Mouse (Mus musculus): Measurements from ENCODE around the gene Spns2. TPM values are rescaled to one million over a fixed set of nuclear protein-coding genes. Genes with fewer than 3 reads are reported as not detected.

Spns2 gene
- polyA plus RNA-seq, 2 experiments, result 3.8 to 8.6 TPM

GRCm38 (mm10) chr11:72429288-72429690 lies 60.4 kb downstream of the Spns2 start:
- Histone ChIP-seq H3K27ac (no peak overlapping the region), H3K4me2 (ENCODE audit: low read depth) (peak overlapping the region; percentile 57), H3K4me3 (ENCODE audit: insufficient read depth in 1 of 2, low read depth in 2 of 2, low read length in 2 of 2) (peak overlapping the region in 1 of 2 experiments; percentile 54; a peak in 2 of 4 replicates), H3K9me3 (ENCODE audit: control insufficient read depth, low read length) (no peaks in the 10 kb centered on the region), H3K9ac (replicated peaks) (no peak overlapping the region; the same call in 1 of the 2 replicates), H3K4me1 (replicated peaks; ENCODE audit: control insufficient read depth in 2 of 2, insufficient read depth in 2 of 2, low read length in 1 of 2) (peaks cover 0 to 3% of the 10 kb centered on the region in 2 experiments; a peak in 2 of 4 replicates), H3K27me3 (ENCODE audit: control insufficient read depth, insufficient read depth, low read length) (no peaks in the 10 kb centered on the region), H3K36me3 (replicated peaks; ENCODE audit: control insufficient read depth, insufficient read depth, low read depth) (no peaks in the 10 kb centered on the region)
- 45% methylated on average over 7 of the region's 7 CpGs for WGBS (ENCODE audit: insufficient replicate concordance)
- DNase-seq (ENCODE audit: low read depth in 3 of 3, low spot score in 3 of 3) (peak; percentile 69 to 71 (median 70)), ATAC-seq (ENCODE audit: insufficient read depth) (peak; percentile 73)
- TF ChIP-seq CTCF (IDR thresholded peaks at IDR 0.05; ENCODE audit: low read depth) (peak; percentile 91), EP300 (IDR thresholded peaks at IDR 0.05; ENCODE audit: low read depth) (no peak)

DNA sequence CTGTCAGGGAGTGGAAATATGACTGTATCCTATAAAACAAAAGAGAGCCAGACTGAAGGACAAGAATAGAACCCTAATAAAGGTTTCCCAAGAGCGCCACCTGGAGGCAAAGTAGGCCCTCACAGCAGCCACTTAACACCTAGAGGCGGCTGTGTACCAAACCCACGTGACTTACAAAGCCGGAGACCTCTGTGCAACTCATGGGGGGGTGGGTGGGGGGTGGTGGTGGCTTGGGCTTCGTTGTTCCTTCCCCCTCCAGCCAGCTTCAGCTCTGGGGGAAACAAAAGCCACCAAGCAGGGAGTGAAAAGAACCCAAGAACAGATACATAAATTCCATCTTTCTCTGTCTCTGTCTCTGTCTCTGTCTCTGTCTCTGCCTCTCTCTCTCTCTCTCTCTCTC lies 61.0 kb downstream of the Spns2 start:
- peak; percentile 70 to 76 (median 74) for DNase-seq (ENCODE audit: low read depth in 3 of 3, low spot score in 3 of 3)
- Histone ChIP-seq H3K4me1 (replicated peaks; ENCODE audit: control insufficient read depth in 2 of 2, insufficient read depth in 2 of 2, low read length in 1 of 2) (peaks cover 0 to 3% of the 10 kb centered on the region in 2 experiments; a peak in 2 of 4 replicates), H3K9me3 (ENCODE audit: control insufficient read depth, low read length) (no peaks in the 10 kb centered on the region), H3K36me3 (replicated peaks; ENCODE audit: control insufficient read depth, insufficient read depth, low read depth) (no peaks in the 10 kb centered on the region), H3K27me3 (ENCODE audit: control insufficient read depth, insufficient read depth, low read length) (no peaks in the 10 kb centered on the region), H3K9ac (replicated peaks) (no peak overlapping the region), H3K4me3 (ENCODE audit: insufficient read depth in 1 of 2, low read depth in 2 of 2, low read length in 2 of 2) (no peak overlapping the region), H3K27ac (no peak overlapping the region), H3K4me2 (ENCODE audit: low read depth) (peak overlapping the region; percentile 57)
- 0% methylated on average over 5 of the region's 5 CpGs for WGBS (ENCODE audit: insufficient replicate concordance)
- TF ChIP-seq EP300 (IDR thresholded peaks at IDR 0.05; ENCODE audit: low read depth) (no peak), CTCF (IDR thresholded peaks at IDR 0.05; ENCODE audit: low read depth) (peak; percentile 74)
- peak; percentile 71; the same call in 1 of the 2 replicates for ATAC-seq (ENCODE audit: insufficient read depth)

- H3K27me3 ChIP-seq (ENCODE audit: control insufficient read depth, insufficient read depth, low read length), result no peaks in the 10 kb centered on the region
- H3K27ac ChIP-seq, result no peak overlapping the region
- TF ChIP-seq CTCF (IDR thresholded peaks at IDR 0.05; ENCODE audit: low read depth) (peak; percentile 24; the same call in 1 of the 2 replicates), EP300 (IDR thresholded peaks at IDR 0.05; ENCODE audit: low read depth) (no peak)
- DNase-seq (ENCODE audit: low read depth in 3 of 3, low spot score in 3 of 3) (no peak), ATAC-seq (ENCODE audit: insufficient read depth) (no peak)
- no peaks in the 10 kb centered on the region for H3K9me3 ChIP-seq (ENCODE audit: control insufficient read depth, low read length)
- H3K36me3 ChIP-seq (replicated peaks; ENCODE audit: control insufficient read depth, insufficient read depth, low read depth), result no peaks in the 10 kb centered on the region
- peaks cover 0 to 3% of the 10 kb centered on the region in 2 experiments; a peak in 2 of 4 replicates for H3K4me1 ChIP-seq (replicated peaks; ENCODE audit: control insufficient read depth in 2 of 2, insufficient read depth in 2 of 2, low read length in 1 of 2)
- H3K4me3 ChIP-seq (ENCODE audit: insufficient read depth in 1 of 2, low read depth in 2 of 2, low read length in 2 of 2), result no peak overlapping the region
- no peak overlapping the region for H3K4me2 ChIP-seq (ENCODE audit: low read depth)
- no peak overlapping the region for H3K9ac ChIP-seq (replicated peaks)
Measured at GRCm38 (mm10) chr11:72426884-72427283, 62.8 kb downstream of the Spns2 start.

DNA sequence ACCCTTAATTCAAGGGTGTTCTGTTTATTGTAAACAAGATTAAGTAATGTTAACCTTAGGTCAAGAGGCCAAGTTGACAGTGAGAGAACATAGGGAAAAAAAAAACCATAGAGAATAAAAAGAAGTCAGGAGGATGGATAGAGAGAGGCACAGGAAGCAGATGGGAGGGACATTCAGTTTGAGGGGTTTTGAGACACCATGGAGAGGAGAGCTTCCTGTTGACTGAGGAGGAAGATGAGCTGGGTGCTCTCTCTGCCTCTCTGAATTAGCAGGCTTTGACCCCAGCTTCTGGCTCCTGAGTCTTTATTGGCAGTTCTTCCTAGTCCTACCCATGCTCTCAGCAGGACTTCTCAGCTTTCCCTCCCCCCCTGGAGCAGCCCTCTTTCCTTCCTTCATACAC lies 64.5 kb downstream of the Spns2 start:
- H3K4me3 ChIP-seq (ENCODE audit: insufficient read depth in 1 of 2, low read depth in 2 of 2, low read length in 2 of 2), result no peak overlapping the region
- no peaks in the 10 kb centered on the region for H3K27me3 ChIP-seq (ENCODE audit: control insufficient read depth, insufficient read depth, low read length)
- no peak overlapping the region for H3K27ac ChIP-seq
- H3K4me2 ChIP-seq (ENCODE audit: low read depth), result no peak overlapping the region
- no peaks in the 10 kb centered on the region for H3K9me3 ChIP-seq (ENCODE audit: control insufficient read depth, low read length)
- H3K36me3 ChIP-seq (replicated peaks; ENCODE audit: control insufficient read depth, insufficient read depth, low read depth), result no peaks in the 10 kb centered on the region
- DNase-seq (ENCODE audit: low read depth in 3 of 3, low spot score in 3 of 3) (no peak), ATAC-seq (ENCODE audit: insufficient read depth) (no peak)
- peaks cover 0 to 3% of the 10 kb centered on the region in 2 experiments; a peak in 2 of 4 replicates for H3K4me1 ChIP-seq (replicated peaks; ENCODE audit: control insufficient read depth in 2 of 2, insufficient read depth in 2 of 2, low read length in 1 of 2)
- TF ChIP-seq CTCF (IDR thresholded peaks at IDR 0.05; ENCODE audit: low read depth) (no peak), EP300 (IDR thresholded peaks at IDR 0.05; ENCODE audit: low read depth) (no peak)
- H3K9ac ChIP-seq (replicated peaks), result no peak overlapping the region

DNA sequence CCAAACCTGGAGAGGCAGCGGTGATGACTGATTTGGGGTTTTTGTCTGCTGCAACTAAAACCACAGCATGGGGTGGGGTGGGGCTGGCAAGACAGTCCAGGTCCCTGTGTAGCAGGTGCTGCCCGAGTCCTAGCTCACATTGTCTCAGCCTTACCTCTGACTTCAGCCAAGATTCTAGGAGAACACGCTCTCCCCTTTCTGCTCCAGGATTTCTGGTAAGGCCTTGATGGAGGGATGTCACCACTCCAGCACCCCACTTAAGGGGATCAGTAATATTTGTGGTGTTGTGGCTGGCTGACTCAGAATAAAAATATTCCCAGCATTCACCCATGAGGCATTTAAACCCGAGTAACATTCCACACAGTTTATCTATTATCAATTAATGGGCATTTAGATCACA lies 66.0 kb downstream of the Spns2 start:
- ATAC-seq (ENCODE audit: insufficient read depth) (no peak), DNase-seq (ENCODE audit: low read depth in 3 of 3, low spot score in 3 of 3) (no peak)
- H3K27ac ChIP-seq, result no peak overlapping the region
- no peak overlapping the region for H3K9ac ChIP-seq (replicated peaks)
- TF ChIP-seq CTCF (IDR thresholded peaks at IDR 0.05; ENCODE audit: low read depth), result no peak
- no peak for TF ChIP-seq EP300 (IDR thresholded peaks at IDR 0.05; ENCODE audit: low read depth)
- 49% methylated on average over 4 of the region's 4 CpGs for WGBS (ENCODE audit: insufficient replicate concordance)
- no peaks in the 10 kb centered on the region for H3K36me3 ChIP-seq (replicated peaks; ENCODE audit: control insufficient read depth, insufficient read depth, low read depth)
- H3K4me2 ChIP-seq (ENCODE audit: low read depth), result no peak overlapping the region
- H3K27me3 ChIP-seq (ENCODE audit: control insufficient read depth, insufficient read depth, low read length), result no peaks in the 10 kb centered on the region
- H3K9me3 ChIP-seq (ENCODE audit: control insufficient read depth, low read length), result no peaks in the 10 kb centered on the region
- H3K4me3 ChIP-seq (ENCODE audit: insufficient read depth in 1 of 2, low read depth in 2 of 2, low read length in 2 of 2), result no peak overlapping the region
- H3K4me1 ChIP-seq (replicated peaks; ENCODE audit: control insufficient read depth in 2 of 2, insufficient read depth in 2 of 2, low read length in 1 of 2), result no peaks in the 10 kb centered on the region

Data from liver, embryonic 14.5 days (tissue).